Comparison of ENCODE assay signal across 14 mouse cellular contexts in genomic region chr7:35344785-35345330, GRCm38 (mm10). TPM values are rescaled to one million over a fixed set of nuclear protein-coding genes. Genes with fewer than 3 reads are reported as not detected.
"Had no signal": no experiment of that assay in that cellular context is flagged by ENCODE, and none has a peak within 500 bp of the region (broad histone marks: within the 10 kb centered on the region; RNA-seq: fewer than 3 reads in every experiment).

No protein-coding gene starts in this region.

- ATAC-seq: liver, embryonic 12.5 days; midbrain, embryonic 15.5 days had no signal

- H3K27me3 ChIP-seq: limb, embryonic 15.5 days; lung, embryonic 15.5 days; midbrain, embryonic 15.5 days; neural tube, embryonic 12.5 days had no signal

- DNase-seq: kidney, adult 18-20 months; kidney, postnatal 14 days; lung, postnatal 14 days; right cerebral cortex, postnatal 4 days; thymus, postnatal 36 days had no signal

- H3K36me3 ChIP-seq: limb, embryonic 15.5 days; liver, embryonic 12.5 days; lung, embryonic 15.5 days; midbrain, embryonic 15.5 days; neural tube, embryonic 12.5 days had no signal

- H3K9me3 ChIP-seq: limb, embryonic 15.5 days; liver, embryonic 12.5 days; lung, embryonic 15.5 days; midbrain, embryonic 15.5 days; neural tube, embryonic 12.5 days had no signal

- H3K27ac ChIP-seq: limb, embryonic 15.5 days; liver, embryonic 12.5 days; lung, embryonic 15.5 days; macrophage; midbrain, embryonic 15.5 days; neural tube, embryonic 12.5 days had no signal

- H3K4me2 ChIP-seq: limb, embryonic 15.5 days; liver, embryonic 12.5 days; lung, embryonic 15.5 days; midbrain, embryonic 11.5 days; midbrain, embryonic 15.5 days; neural tube, embryonic 12.5 days had no signal

- H3K4me1 ChIP-seq: lung, embryonic 15.5 days; midbrain, embryonic 15.5 days had no signal

- H3K4me3 ChIP-seq: limb, embryonic 15.5 days; liver, embryonic 12.5 days; lung, embryonic 15.5 days; megakaryocyte, embryonic 14.5 days; midbrain, embryonic 15.5 days; neural tube, embryonic 12.5 days had no signal

- H3K9ac ChIP-seq: limb, embryonic 15.5 days; liver, embryonic 12.5 days; lung, embryonic 15.5 days; midbrain, embryonic 15.5 days; neural tube, embryonic 12.5 days had no signal

RNA-seq across cellular contexts. Expression of gene Rhpn2, which starts 10.9 kb away (rescaled TPM):
- total RNA-seq: monocyte, adult 5-6 weeks had no signal
- polyA plus RNA-seq: macrophage had no signal
